Mouse (Mus musculus) E14TG2a.4 (cell line): ENCODE results near the gene Dpysl5.
A peak's percentile ranks its signal among the peaks of the same experiment; 100 is the strongest.

Experiments used
- H3K27me3 ChIP-seq: 2 replicates; pipeline ENCODE4 v1.6.1; 2014; ENCODE audit warnings: low read length, control low read depth; ENCODE audit not compliant: insufficient read depth
- H3K36me3 ChIP-seq: 2 replicates; pipeline ENCODE4 v1.6.1; 2014; ENCODE audit warnings: low read length, control low read depth; ENCODE audit not compliant: insufficient read depth
- H3K4me1 ChIP-seq: replicated peaks from 2 replicates; pipeline ENCODE4 v1.6.1; 2014; ENCODE audit warnings: low read depth, low read length, control low read depth
- H3K4me3 ChIP-seq: replicated peaks from 2 replicates; pipeline ENCODE4 v1.5.1; 2014; ENCODE audit warnings: mild to moderate bottlenecking, low read length
- H3K9me3 ChIP-seq: 2 replicates; pipeline ENCODE4 v1.6.1; 2014; ENCODE audit warnings: low read length, control low read depth
- CTCF ChIP-seq: conservative IDR thresholded peaks from 2 replicates; pipeline ENCODE4 v1.5.1; 2014; ENCODE audit warnings: low read length
- NANOG ChIP-seq: IDR thresholded peaks from 2 replicates; pipeline ENCODE4 v1.6.1; 2014; ENCODE audit warnings: borderline replicate concordance, low read length, mixed read lengths
- POU5F1 ChIP-seq: IDR thresholded peaks from 2 replicates; pipeline ENCODE4 v1.6.1; 2014; ENCODE audit warnings: low read length, borderline replicate concordance

Dpysl5 gene

GRCm38 (mm10) chr5:30790047-30790446 is 78.7 kb downstream of the Dpysl5 start:
- TF ChIP-seq CTCF (no peak), NANOG (no peak), POU5F1 (no peak)
- Histone ChIP-seq H3K4me1 (0 out of 2 replicates have a peak, but pooled peaks cover 3% of the 10 kb centered on the region), H3K36me3 (peaks cover 6% of the 10 kb centered on the region; the same call in 1 of the 2 replicates)

GRCm38 (mm10) chr5:30796125-30796524 is 84.8 kb downstream of the Dpysl5 start:
- peaks cover 27% of the 10 kb centered on the region for H3K4me1 ChIP-seq
- TF ChIP-seq CTCF (peak; percentile 67), NANOG (no peak)
- H3K4me3 ChIP-seq = no peak overlapping the region
- H3K36me3 ChIP-seq = peaks cover 9% of the 10 kb centered on the region; the same call in 1 of the 2 replicates
- H3K27me3 ChIP-seq = peaks cover 12% of the 10 kb centered on the region; the same call in 1 of the 2 replicates
- H3K9me3 ChIP-seq = no peaks in the 10 kb centered on the region

More at GRCm38 (mm10) chr5:30790047-30790446, 78.7 kb downstream of the Dpysl5 start:
- Histone ChIP-seq H3K9me3 (no peaks in the 10 kb centered on the region), H3K4me3 (no peak overlapping the region), H3K27me3 (peaks cover 8% of the 10 kb centered on the region; the same call in 1 of the 2 replicates)

- 0 out of 2 replicates have a peak overlapping the region, but pooled peaks have one; percentile 10 for H3K4me3 ChIP-seq
- TF ChIP-seq POU5F1 (no peak), NANOG (no peak), CTCF (no peak)
- H3K27me3 ChIP-seq = peaks cover 13% of the 10 kb centered on the region; the same call in 1 of the 2 replicates
- H3K9me3 ChIP-seq = no peaks in the 10 kb centered on the region
- peaks cover 25% of the 10 kb centered on the region for H3K4me1 ChIP-seq
- H3K36me3 ChIP-seq = peaks cover 9% of the 10 kb centered on the region; the same call in 1 of the 2 replicates
Observed at GRCm38 (mm10) chr5:30797482-30797881, 86.1 kb downstream of the Dpysl5 start.

GRCm38 (mm10) chr5:30797982-30798381 is 86.6 kb downstream of the Dpysl5 start:
- TF ChIP-seq CTCF = no peak
- TF ChIP-seq NANOG = no peak
- TF ChIP-seq POU5F1 = no peak
- Histone ChIP-seq H3K27me3 (peaks cover 18% of the 10 kb centered on the region; the same call in 1 of the 2 replicates), H3K36me3 (peaks cover 9% of the 10 kb centered on the region; the same call in 1 of the 2 replicates), H3K4me3 (no peak overlapping the region), H3K9me3 (no peaks in the 10 kb centered on the region), H3K4me1 (peaks cover 25% of the 10 kb centered on the region)

- H3K36me3 ChIP-seq = peaks cover 9% of the 10 kb centered on the region; the same call in 1 of the 2 replicates
- H3K9me3 ChIP-seq = no peaks in the 10 kb centered on the region
- H3K27me3 ChIP-seq = peaks cover 22% of the 10 kb centered on the region; the same call in 1 of the 2 replicates
- no peak for TF ChIP-seq POU5F1
- no peak for TF ChIP-seq NANOG
- TF ChIP-seq CTCF = no peak
- no peak overlapping the region for H3K4me3 ChIP-seq
- peaks cover 25% of the 10 kb centered on the region for H3K4me1 ChIP-seq
Observed at GRCm38 (mm10) chr5:30798965-30799364, 87.6 kb downstream of the Dpysl5 start.

GRCm38 (mm10) chr5:30802724-30803467 is 91.5 kb downstream of the Dpysl5 start:
- Histone ChIP-seq H3K9me3 (no peaks in the 10 kb centered on the region), H3K4me3 (no peak overlapping the region), H3K36me3 (no peaks in the 10 kb centered on the region), H3K27me3 (peaks cover 10% of the 10 kb centered on the region; the same call in 1 of the 2 replicates), H3K4me1 (peaks cover 2% of the 10 kb centered on the region; the same call in 1 of the 2 replicates)
- TF ChIP-seq NANOG = no peak

- no peaks in the 10 kb centered on the region for H3K36me3 ChIP-seq
- no peaks in the 10 kb centered on the region for H3K9me3 ChIP-seq
- no peak overlapping the region for H3K4me3 ChIP-seq
- TF ChIP-seq POU5F1 (no peak), CTCF (peak; percentile 86)
- peaks cover 10% of the 10 kb centered on the region; the same call in 1 of the 2 replicates for H3K27me3 ChIP-seq
- H3K4me1 ChIP-seq = 0 out of 2 replicates have a peak, but pooled peaks cover 3% of the 10 kb centered on the region
Observed at GRCm38 (mm10) chr5:30806106-30806505, 94.7 kb downstream of the Dpysl5 start.

- Histone ChIP-seq H3K9me3 (no peaks in the 10 kb centered on the region), H3K27me3 (peaks cover 11% of the 10 kb centered on the region), H3K4me3 (peak within 1 kb of the TSS; percentile 86), H3K4me1 (peaks cover 19% of the 10 kb centered on the region), H3K36me3 (no peaks in the 10 kb centered on the region)
- no peak for TF ChIP-seq CTCF
- TF ChIP-seq NANOG = no peak
- no peak for TF ChIP-seq POU5F1
Observed at GRCm38 (mm10) chr5:30814424-30815119, 103.2 kb downstream of the Dpysl5 start, which contains the start of gene Mapre3. TSS of gene Mapre3 (plus strand) at chr5:30814641.
